Mouse (Mus musculus) liver, adult 2 months (tissue): Measurements from ENCODE around the gene Ephx4. TPM values are rescaled to one million over a fixed set of nuclear protein-coding genes. Genes with fewer than 3 reads are reported as not detected.

Source experiments
- DNase-seq: peaks from one replicate; pipeline ENCODE4 v3.0.0-alpha.2; 2011; ENCODE audit warnings: low read depth, low spot score; ENCODE audit errors: extremely low read depth
- H3K27ac ChIP-seq: fragments of 200-500 bp; replicated peaks from 2 replicates; pipeline ENCODE4 v1.5.1; 2012; ENCODE audit warnings: low read depth, mild to moderate bottlenecking, control low read depth, inconsistent platforms, low read length; ENCODE audit not compliant: insufficient read depth
- H3K27me3 ChIP-seq: fragments of 200-500 bp; 2 replicates; pipeline ENCODE4 v1.6.1; 2012; ENCODE audit warnings: mild to moderate bottlenecking, moderate library complexity, low read length, inconsistent platforms; ENCODE audit not compliant: control insufficient read depth, insufficient read depth
- H3K36me3 ChIP-seq: fragments of 200-500 bp; 2 replicates; pipeline ENCODE4 v1.6.1; 2012; ENCODE audit warnings: low read length, inconsistent platforms; ENCODE audit not compliant: control insufficient read depth, insufficient read depth
- H3K4me1 ChIP-seq: fragments of 200-500 bp; 2 replicates; pipeline ENCODE4 v1.6.1; 2011; ENCODE audit warnings: low read length; ENCODE audit not compliant: control insufficient read depth, insufficient read depth
- H3K4me3 ChIP-seq: fragments of 200-500 bp; 2 replicates; pipeline ENCODE4 v1.5.1; 2011; ENCODE audit warnings: low read depth, mild to moderate bottlenecking, control low read depth, low read length, moderate library complexity; ENCODE audit not compliant: insufficient read depth
- H3K79me2 ChIP-seq: fragments of 200-500 bp; 2 replicates; pipeline ENCODE4 v1.6.1; 2012; ENCODE audit warnings: inconsistent platforms, mild to moderate bottlenecking, low read length, moderate library complexity; ENCODE audit not compliant: control insufficient read depth, insufficient read depth
- H3K9ac ChIP-seq: fragments of 200-500 bp; 2 replicates; pipeline ENCODE4 v1.6.1; 2012; ENCODE audit warnings: low read depth, mild to moderate bottlenecking, control low read depth, inconsistent platforms, low read length
- CTCF ChIP-seq: fragments of 200-500 bp; IDR thresholded peaks from 2 replicates; pipeline ENCODE4 v1.5.1; 2011; ENCODE audit warnings: low read depth, low read length, control low read depth
- POLR2A ChIP-seq: fragments of 200-500 bp; IDR thresholded peaks from 2 replicates; pipeline ENCODE4 v1.6.1; 2011; ENCODE audit warnings: low read length, control low read depth; ENCODE audit not compliant: insufficient read depth; ENCODE audit errors: extremely low read depth
- WGBS: fragments of 180-500 bp; shearing (Covaris S2); methylation state at CpG from one replicate; pipeline ENCODE4 v1.1.7; 2018; 5-methylcytosine and 5-hydroxymethylcytosine counted together
- polyA plus RNA-seq: library from polyadenylated mRNA; depleted of rRNA; stranded (reverse); fragments of >200 nt; gene quantifications from 2 replicates; pipeline ENCODE4 v1.2.3, GENCODE M21; 2012
- total RNA-seq: library from RNA; depleted of rRNA; stranded (reverse); fragments of >200 nt; gene quantifications from 2 replicates; pipeline ENCODE4 v1.2.3, GENCODE M21; 2014

Gene Ephx4
- total and polyA plus RNA-seq, 2 experiments: 0.65 TPM; not detected in 1

- TF ChIP-seq POLR2A (no peak), CTCF (no peak)
- H3K36me3 ChIP-seq: no peaks in the 10 kb centered on the region
- H3K27ac ChIP-seq: no peak overlapping the region
- no peaks in the 10 kb centered on the region for H3K27me3 ChIP-seq
- H3K79me2 ChIP-seq: no peaks in the 10 kb centered on the region
- no peak for DNase-seq
- H3K4me3 ChIP-seq: no peak overlapping the region
- no peak overlapping the region for H3K9ac ChIP-seq
- H3K4me1 ChIP-seq: no peaks in the 10 kb centered on the region; the same call in none of the 2 replicates
- 86% methylated on average over 4 of the region's 4 CpGs for WGBS
Observed at GRCm38 (mm10) chr5:107411326-107411725, 8.8 kb downstream of the Ephx4 start.

GRCm38 (mm10) chr5:107412285-107412684 is 9.7 kb downstream of the Ephx4 start:
- DNase-seq: no peak
- Histone ChIP-seq H3K4me1 (no peaks in the 10 kb centered on the region; the same call in none of the 2 replicates), H3K4me3 (no peak overlapping the region), H3K9ac (no peak overlapping the region), H3K27me3 (no peaks in the 10 kb centered on the region), H3K27ac (no peak overlapping the region), H3K79me2 (no peaks in the 10 kb centered on the region), H3K36me3 (no peaks in the 10 kb centered on the region)
- 88% methylated on average over 2 of the region's 2 CpGs for WGBS
- TF ChIP-seq POLR2A: no peak
- TF ChIP-seq CTCF: no peak

- no peak for DNase-seq
- no peak overlapping the region for H3K4me3 ChIP-seq
- no peaks in the 10 kb centered on the region; the same call in none of the 2 replicates for H3K4me1 ChIP-seq
- no peak overlapping the region for H3K9ac ChIP-seq
- no peaks in the 10 kb centered on the region for H3K79me2 ChIP-seq
- H3K36me3 ChIP-seq: no peaks in the 10 kb centered on the region
- TF ChIP-seq POLR2A: no peak
- TF ChIP-seq CTCF: no peak
- no peak overlapping the region for H3K27ac ChIP-seq
- H3K27me3 ChIP-seq: no peaks in the 10 kb centered on the region
- 84% methylated on average over 2 of the region's 2 CpGs for WGBS
Observed at GRCm38 (mm10) chr5:107415098-107415497, 12.6 kb downstream of the Ephx4 start.

- H3K79me2 ChIP-seq: no peaks in the 10 kb centered on the region
- H3K4me3 ChIP-seq: no peak overlapping the region
- WGBS: 14% methylated on average over 1 of the region's 1 CpGs
- H3K9ac ChIP-seq: no peak overlapping the region
- no peak overlapping the region for H3K27ac ChIP-seq
- DNase-seq: no peak
- no peaks in the 10 kb centered on the region for H3K27me3 ChIP-seq
- no peaks in the 10 kb centered on the region for H3K36me3 ChIP-seq
- no peaks in the 10 kb centered on the region for H3K4me1 ChIP-seq
- TF ChIP-seq POLR2A: no peak
- no peak for TF ChIP-seq CTCF
Observed at GRCm38 (mm10) chr5:107421676-107422075, 19.1 kb downstream of the Ephx4 start.

- WGBS: 82% methylated on average over 3 of the region's 3 CpGs
- H3K27ac ChIP-seq: no peak within 1 kb of the TSS
- TF ChIP-seq POLR2A: no peak
- no peak for TF ChIP-seq CTCF
Observed at GRCm38 (mm10) chr5:107431249-107431648, 28.7 kb downstream of the Ephx4 start, which contains the start of gene Lpcat2b. Gene Lpcat2b (plus strand): TSS chr5:107431549.

GRCm38 (mm10) chr5:107434001-107434400 is 31.5 kb downstream of the Ephx4 start:
- Histone ChIP-seq H3K4me1 (peaks cover 5% of the 10 kb centered on the region; the same call in 1 of the 2 replicates), H3K27ac (no peak overlapping the region), H3K9ac (no peak overlapping the region), H3K27me3 (no peaks in the 10 kb centered on the region), H3K36me3 (no peaks in the 10 kb centered on the region), H3K79me2 (no peaks in the 10 kb centered on the region), H3K4me3 (no peak overlapping the region)
- WGBS: 88% methylated on average over 5 of the region's 5 CpGs
- no peak for DNase-seq
- TF ChIP-seq POLR2A: no peak
- no peak for TF ChIP-seq CTCF

More at GRCm38 (mm10) chr5:107431249-107431648, 28.7 kb downstream of the Ephx4 start, which contains the start of gene Lpcat2b:
- no peaks in the 10 kb centered on the region for H3K27me3 ChIP-seq
- H3K4me3 ChIP-seq: no peak within 1 kb of the TSS
- no peaks in the 10 kb centered on the region for H3K4me1 ChIP-seq
- H3K79me2 ChIP-seq: no peaks in the 10 kb centered on the region
- no peak for DNase-seq
- H3K9ac ChIP-seq: no peak within 1 kb of the TSS
- no peaks in the 10 kb centered on the region for H3K36me3 ChIP-seq
